Mouse (Mus musculus) kidney, embryonic 14.5 days (tissue): ENCODE measurements around the gene Myod1. TPM values are rescaled to one million over a fixed set of nuclear protein-coding genes. Genes with fewer than 3 reads are reported as not detected.

Experiments used
- ATAC-seq: fragments of 200-750 bp; cut with Nextera tagmentation; 2 replicates; pipeline ENCODE4 v1.8.0; 2017; ENCODE audit warnings: moderate number of reproducible peaks, mild to moderate bottlenecking, moderate TSS enrichment, moderate library complexity; ENCODE audit not compliant: low FRiP score, low TSS enrichment
- H3K27ac ChIP-seq: fragments of 300-500 bp; sonication (generic); 2 replicates; pipeline ENCODE4 v1.5.1; 2014; ENCODE audit warnings: low read depth, mild to moderate bottlenecking, low read length, moderate library complexity, mixed read lengths
- H3K27me3 ChIP-seq: fragments of 300-500 bp; sonication (generic); 2 replicates; pipeline ENCODE4 v1.6.1; 2014; ENCODE audit warnings: mild to moderate bottlenecking, low read length; ENCODE audit not compliant: control insufficient read depth, insufficient read depth
- H3K36me3 ChIP-seq: fragments of 300-500 bp; sonication (generic); 2 replicates; pipeline ENCODE4 v1.6.1; 2014; ENCODE audit warnings: low read length, mixed read lengths; ENCODE audit not compliant: control insufficient read depth, insufficient read depth
- H3K4me1 ChIP-seq: fragments of 300-500 bp; sonication (generic); 2 replicates; pipeline ENCODE4 v1.6.1; 2014; ENCODE audit warnings: low read length, mixed read lengths; ENCODE audit not compliant: control insufficient read depth, insufficient read depth
- H3K4me2 ChIP-seq: fragments of 300-500 bp; sonication (generic); replicated peaks from 2 replicates; pipeline ENCODE4 v1.6.1; 2014; ENCODE audit warnings: low read depth, mild to moderate bottlenecking, low read length
- H3K4me3 ChIP-seq: fragments of 300-500 bp; sonication (generic); 2 replicates; pipeline ENCODE4 v1.5.1; 2014; ENCODE audit warnings: mild to moderate bottlenecking, low read length
- H3K9ac ChIP-seq: fragments of 300-500 bp; sonication (generic); 2 replicates; pipeline ENCODE4 v1.6.1; 2014; ENCODE audit warnings: low read depth, mild to moderate bottlenecking, low read length, moderate library complexity
- H3K9me3 ChIP-seq: fragments of 300-500 bp; sonication (generic); 2 replicates; pipeline ENCODE4 v1.6.1; 2016; ENCODE audit warnings: low read length; ENCODE audit not compliant: control insufficient read depth
- WGBS: fragments of 180-500 bp; shearing (Covaris S2); extraction: QIAGEN DNeasy Blood & Tissue Kit; methylation state at CpG from one replicate; pipeline ENCODE4 v1.1.7; 2014; 5-methylcytosine and 5-hydroxymethylcytosine counted together
- polyA plus RNA-seq: library from polyadenylated mRNA; unstranded; fragments of >200 nt; fragmentation: Nextera tagmentation; extraction: Ambion mirVana; gene quantifications from 2 replicates; pipeline ENCODE4 v1.2.1, GENCODE M21; 2014

Gene Myod1
- polyA plus RNA-seq, 1 experiment from 2014 or later: 0.34 TPM

- 76% methylated on average over 7 of the region's 7 CpGs for WGBS
- Histone ChIP-seq H3K9me3 (no peaks in the 10 kb centered on the region), H3K4me1 (no peaks in the 10 kb centered on the region), H3K4me2 (no peak overlapping the region), H3K27ac (no peak overlapping the region), H3K4me3 (no peak overlapping the region), H3K27me3 (no peaks in the 10 kb centered on the region), H3K9ac (no peak overlapping the region), H3K36me3 (no peaks in the 10 kb centered on the region)
- ATAC-seq: no peak
Observed at GRCm38 (mm10) chr7:46417467-46417866, 41.2 kb downstream of the Myod1 start.

- WGBS: 74% methylated on average over 16 of the region's 16 CpGs
- no peaks in the 10 kb centered on the region for H3K4me1 ChIP-seq
- no peaks in the 10 kb centered on the region for H3K9me3 ChIP-seq
- H3K27me3 ChIP-seq: no peaks in the 10 kb centered on the region
- H3K4me2 ChIP-seq: no peak overlapping the region
- H3K27ac ChIP-seq: no peak overlapping the region
- H3K4me3 ChIP-seq: no peak overlapping the region
- no peak overlapping the region for H3K9ac ChIP-seq
- no peak for ATAC-seq
- no peaks in the 10 kb centered on the region for H3K36me3 ChIP-seq
Observed at GRCm38 (mm10) chr7:46418102-46418622, 41.9 kb downstream of the Myod1 start.

GRCm38 (mm10) chr7:46421535-46421934 lies 45.3 kb downstream of the Myod1 start:
- H3K4me1 ChIP-seq: no peaks in the 10 kb centered on the region
- H3K27me3 ChIP-seq: no peaks in the 10 kb centered on the region
- ATAC-seq: no peak
- H3K4me3 ChIP-seq: no peak overlapping the region
- no peaks in the 10 kb centered on the region for H3K9me3 ChIP-seq
- no peaks in the 10 kb centered on the region for H3K36me3 ChIP-seq
- H3K9ac ChIP-seq: no peak overlapping the region
- H3K4me2 ChIP-seq: no peak overlapping the region
- 41% methylated on average over 5 of the region's 5 CpGs for WGBS
- no peak overlapping the region for H3K27ac ChIP-seq

GRCm38 (mm10) chr7:46422052-46422763 lies 45.9 kb downstream of the Myod1 start:
- Histone ChIP-seq H3K9me3 (no peaks in the 10 kb centered on the region), H3K9ac (no peak overlapping the region), H3K4me2 (no peak overlapping the region), H3K36me3 (no peaks in the 10 kb centered on the region), H3K4me1 (no peaks in the 10 kb centered on the region), H3K4me3 (no peak overlapping the region), H3K27ac (no peak overlapping the region), H3K27me3 (no peaks in the 10 kb centered on the region)
- 76% methylated on average over 8 of the region's 8 CpGs for WGBS
- no peak for ATAC-seq

GRCm38 (mm10) chr7:46422764-46423412 lies 46.6 kb downstream of the Myod1 start:
- Histone ChIP-seq H3K9me3 (no peaks in the 10 kb centered on the region), H3K4me1 (no peaks in the 10 kb centered on the region), H3K27me3 (no peaks in the 10 kb centered on the region), H3K9ac (no peak overlapping the region), H3K4me2 (no peak overlapping the region), H3K27ac (no peak overlapping the region), H3K36me3 (no peaks in the 10 kb centered on the region), H3K4me3 (no peak overlapping the region)
- 66% methylated on average over 17 of the region's 18 CpGs for WGBS
- ATAC-seq: no peak

GRCm38 (mm10) chr7:46423951-46424350 lies 47.7 kb downstream of the Myod1 start:
- no peak overlapping the region for H3K4me2 ChIP-seq
- H3K4me1 ChIP-seq: no peaks in the 10 kb centered on the region
- no peak overlapping the region for H3K27ac ChIP-seq
- no peaks in the 10 kb centered on the region for H3K27me3 ChIP-seq
- H3K9me3 ChIP-seq: no peaks in the 10 kb centered on the region
- H3K4me3 ChIP-seq: no peak overlapping the region
- WGBS: 88% methylated on average over 3 of the region's 3 CpGs
- no peak overlapping the region for H3K9ac ChIP-seq
- ATAC-seq: no peak
- H3K36me3 ChIP-seq: no peaks in the 10 kb centered on the region

- Histone ChIP-seq H3K4me1 (no peaks in the 10 kb centered on the region), H3K9ac (no peak overlapping the region), H3K9me3 (no peaks in the 10 kb centered on the region), H3K27ac (no peak overlapping the region), H3K4me3 (no peak overlapping the region), H3K27me3 (no peaks in the 10 kb centered on the region), H3K36me3 (no peaks in the 10 kb centered on the region), H3K4me2 (no peak overlapping the region)
- no peak for ATAC-seq
- 70% methylated on average over 4 of the region's 4 CpGs for WGBS
Observed at GRCm38 (mm10) chr7:46425012-46425411, 48.7 kb downstream of the Myod1 start.

Other genes starting within 250 kb of the Myod1 start
- gene Abcc8, start 196.4 kb upstream of the Myod1 start, polyA plus RNA-seq: 1.5 and 1.9 TPM in 2 replicates
- 4.7 and 8.7 TPM in 2 replicates for gene Ush1c, start 138.0 kb upstream of the Myod1 start, polyA plus RNA-seq
- 0.03 TPM in 1 of 2 replicates, not detected in the other for gene Otog, start 135.5 kb upstream of the Myod1 start, polyA plus RNA-seq
- 0.07 TPM in 1 of 2 replicates, not detected in the other for gene Kcnc1, start 20.0 kb downstream of the Myod1 start, polyA plus RNA-seq